Mouse (Mus musculus): ENCODE measurements around the gene Tmem206. TPM values are rescaled to one million over a fixed set of nuclear protein-coding genes. Genes with fewer than 3 reads are reported as not detected.

The Tmem206 gene
- polyA plus RNA-seq, 1 experiment from 2014 or later: 22.1 TPM

Other genes with a start within 250 kb of the Tmem206 start
- gene Batf3, start 228.1 kb upstream of the Tmem206 start, polyA plus RNA-seq (2014; fragmentation: Nextera tagmentation; extraction: Ambion mirVana): 13.4 and 13.6 TPM in 2 replicates
- not detected in 2 replicates for gene Fam71a, start 161.1 kb upstream of the Tmem206 start, polyA plus RNA-seq (2014; fragmentation: Nextera tagmentation; extraction: Ambion mirVana)
- gene Atf3, start 107.9 kb upstream of the Tmem206 start, polyA plus RNA-seq (2014; fragmentation: Nextera tagmentation; extraction: Ambion mirVana): 2.9 and 3.7 TPM in 2 replicates
- gene Nenf, start 7.7 kb upstream of the Tmem206 start, polyA plus RNA-seq (2014; fragmentation: Nextera tagmentation; extraction: Ambion mirVana): 140 and 154 TPM in 2 replicates
- gene Ppp2r5a, start 77.4 kb downstream of the Tmem206 start, polyA plus RNA-seq (2014; fragmentation: Nextera tagmentation; extraction: Ambion mirVana): 22.5 and 24.9 TPM in 2 replicates
- gene Dtl, start 249.6 kb downstream of the Tmem206 start, polyA plus RNA-seq (2014; fragmentation: Nextera tagmentation; extraction: Ambion mirVana): 61.5 and 62.7 TPM in 2 replicates
- 60.6 and 63.4 TPM in 2 replicates for gene Ints7, start 249.7 kb downstream of the Tmem206 start, polyA plus RNA-seq (2014; fragmentation: Nextera tagmentation; extraction: Ambion mirVana)